Mouse (Mus musculus): ENCODE results near the gene Uhrf1bp1l. TPM values are rescaled to one million over a fixed set of nuclear protein-coding genes. Genes with fewer than 3 reads are reported as not detected.

The Uhrf1bp1l gene
- polyA plus RNA-seq, 1 experiment from 2014 or later = 10.5 TPM

- Histone ChIP-seq H3K9ac (no peak overlapping the region), H3K9me3 (replicated peaks) (no peaks in the 10 kb centered on the region), H3K36me3 (peaks cover 17% of the 10 kb centered on the region), H3K27ac (peak overlapping the region; percentile 23; the same call in 1 of the 2 replicates), H3K4me2 (peak overlapping the region; percentile 28; the same call in 1 of the 2 replicates), H3K27me3 (no peaks in the 10 kb centered on the region), H3K4me1 (replicated peaks) (peaks cover 21% of the 10 kb centered on the region), H3K4me3 (replicated peaks) (peak overlapping the region; percentile 18; the same call in 1 of the 2 replicates)
- WGBS (ENCODE audit: insufficient replicate concordance) = 76% methylated on average over 6 of the region's 6 CpGs
- ATAC-seq (ENCODE audit: low read depth) (no peak), DNase-seq (no peak)
Measured at GRCm38 (mm10) chr10:89730386-89730785, 14.4 kb upstream of the Uhrf1bp1l start.

- H3K4me2 ChIP-seq = peak overlapping the region; percentile 77
- H3K36me3 ChIP-seq = peaks cover 10% of the 10 kb centered on the region
- peaks cover 21% of the 10 kb centered on the region for H3K4me1 ChIP-seq (replicated peaks)
- no peak for ATAC-seq (ENCODE audit: low read depth)
- H3K27ac ChIP-seq = peak overlapping the region; percentile 27; the same call in 1 of the 2 replicates
- H3K9me3 ChIP-seq (replicated peaks) = no peaks in the 10 kb centered on the region
- WGBS (ENCODE audit: insufficient replicate concordance) = 13% methylated on average over 5 of the region's 5 CpGs
- H3K9ac ChIP-seq = peak overlapping the region; percentile 78
- DNase-seq = no peak
- peak overlapping the region; percentile 75 for H3K4me3 ChIP-seq (replicated peaks)
- H3K27me3 ChIP-seq = no peaks in the 10 kb centered on the region
Measured at GRCm38 (mm10) chr10:89731341-89731740, 13.4 kb upstream of the Uhrf1bp1l start.

- Histone ChIP-seq H3K9ac (peak within 1 kb of the TSS; percentile 78), H3K4me3 (replicated peaks) (peak within 1 kb of the TSS; percentile 75), H3K27ac (peak within 1 kb of the TSS; percentile 27), H3K9me3 (replicated peaks) (no peaks in the 10 kb centered on the region), H3K4me1 (replicated peaks) (peaks cover 21% of the 10 kb centered on the region), H3K4me2 (peak within 1 kb of the TSS; percentile 77), H3K36me3 (peaks cover 5% of the 10 kb centered on the region), H3K27me3 (no peaks in the 10 kb centered on the region)
- 1% methylated on average over 49 of the region's 49 CpGs for WGBS (ENCODE audit: insufficient replicate concordance)
- ATAC-seq (ENCODE audit: low read depth) (peak; percentile 98), DNase-seq (peak; percentile 88)
Measured at GRCm38 (mm10) chr10:89732001-89732794, 12.6 kb upstream of the Uhrf1bp1l start, which contains the start of gene Actr6. Actr6 (minus strand) TSS chr10:89732295.

- no peak overlapping the region for H3K4me3 ChIP-seq (replicated peaks)
- H3K4me2 ChIP-seq = no peak overlapping the region
- ATAC-seq (ENCODE audit: low read depth) = no peak
- H3K27me3 ChIP-seq = no peaks in the 10 kb centered on the region
- H3K9me3 ChIP-seq (replicated peaks) = no peaks in the 10 kb centered on the region
- 36% methylated on average over 5 of the region's 5 CpGs for WGBS (ENCODE audit: insufficient replicate concordance)
- H3K4me1 ChIP-seq (replicated peaks) = peaks cover 6% of the 10 kb centered on the region
- H3K36me3 ChIP-seq = no peaks in the 10 kb centered on the region
- H3K9ac ChIP-seq = no peak overlapping the region
- H3K27ac ChIP-seq = no peak overlapping the region
- DNase-seq = no peak
Measured at GRCm38 (mm10) chr10:89737092-89737491, 7.7 kb upstream of the Uhrf1bp1l start.

- Histone ChIP-seq H3K27ac (no peak overlapping the region), H3K9me3 (replicated peaks) (no peaks in the 10 kb centered on the region), H3K4me1 (replicated peaks) (peaks cover under 1% of the 10 kb centered on the region), H3K4me2 (no peak overlapping the region), H3K36me3 (no peaks in the 10 kb centered on the region), H3K9ac (no peak overlapping the region), H3K4me3 (replicated peaks) (no peak overlapping the region), H3K27me3 (no peaks in the 10 kb centered on the region)
- no peak for ATAC-seq (ENCODE audit: low read depth)
- DNase-seq = no peak
- WGBS (ENCODE audit: insufficient replicate concordance) = 47% methylated on average over 3 of the region's 3 CpGs
Measured at GRCm38 (mm10) chr10:89737887-89738286, 6.9 kb upstream of the Uhrf1bp1l start.

GRCm38 (mm10) chr10:89738395-89738794 is 6.4 kb upstream of the Uhrf1bp1l start:
- Histone ChIP-seq H3K4me3 (replicated peaks) (no peak overlapping the region), H3K4me1 (replicated peaks) (no peaks in the 10 kb centered on the region), H3K9me3 (replicated peaks) (no peaks in the 10 kb centered on the region), H3K36me3 (no peaks in the 10 kb centered on the region), H3K27ac (no peak overlapping the region), H3K9ac (no peak overlapping the region), H3K4me2 (no peak overlapping the region), H3K27me3 (no peaks in the 10 kb centered on the region)
- no peak for ATAC-seq (ENCODE audit: low read depth)
- 83% methylated on average over 9 of the region's 9 CpGs for WGBS (ENCODE audit: insufficient replicate concordance)
- no peak for DNase-seq

- no peak for DNase-seq
- H3K27ac ChIP-seq = no peak overlapping the region
- H3K9ac ChIP-seq = no peak overlapping the region
- no peaks in the 10 kb centered on the region for H3K27me3 ChIP-seq
- H3K9me3 ChIP-seq (replicated peaks) = no peaks in the 10 kb centered on the region
- no peak for ATAC-seq (ENCODE audit: low read depth)
- WGBS (ENCODE audit: insufficient replicate concordance) = 51% methylated on average over 7 of the region's 7 CpGs
- H3K4me2 ChIP-seq = no peak overlapping the region
- H3K36me3 ChIP-seq = no peaks in the 10 kb centered on the region
- H3K4me1 ChIP-seq (replicated peaks) = peaks cover 9% of the 10 kb centered on the region
- no peak overlapping the region for H3K4me3 ChIP-seq (replicated peaks)
Measured at GRCm38 (mm10) chr10:89739703-89740102, 5.1 kb upstream of the Uhrf1bp1l start.

GRCm38 (mm10) chr10:89740995-89741394 is 3.8 kb upstream of the Uhrf1bp1l start:
- Histone ChIP-seq H3K9me3 (replicated peaks) (no peaks in the 10 kb centered on the region), H3K4me3 (replicated peaks) (no peak overlapping the region), H3K9ac (no peak overlapping the region), H3K4me1 (replicated peaks) (peaks cover 9% of the 10 kb centered on the region), H3K27me3 (no peaks in the 10 kb centered on the region), H3K4me2 (no peak overlapping the region), H3K27ac (no peak overlapping the region), H3K36me3 (no peaks in the 10 kb centered on the region)
- ATAC-seq (ENCODE audit: low read depth) (no peak), DNase-seq (no peak)
- 38% methylated on average over 6 of the region's 6 CpGs for WGBS (ENCODE audit: insufficient replicate concordance)

GRCm38 (mm10) chr10:89743266-89743665 is 1.5 kb upstream of the Uhrf1bp1l start:
- H3K4me1 ChIP-seq (replicated peaks) = peaks cover 23% of the 10 kb centered on the region
- ATAC-seq (ENCODE audit: low read depth) = no peak
- 69% methylated on average over 4 of the region's 4 CpGs for WGBS (ENCODE audit: insufficient replicate concordance)

GRCm38 (mm10) chr10:89744341-89744740 is 450 bp upstream of the Uhrf1bp1l start:
- no peaks in the 10 kb centered on the region for H3K27me3 ChIP-seq
- no peak overlapping the region for H3K27ac ChIP-seq
- no peaks in the 10 kb centered on the region for H3K9me3 ChIP-seq (replicated peaks)
- no peaks in the 10 kb centered on the region for H3K36me3 ChIP-seq
- ATAC-seq (ENCODE audit: low read depth) (no peak), DNase-seq (no peak)
- H3K4me3 ChIP-seq (replicated peaks) = peak overlapping the region; percentile 94
- WGBS (ENCODE audit: insufficient replicate concordance) = 11% methylated on average over 3 of the region's 3 CpGs
- H3K4me1 ChIP-seq (replicated peaks) = peaks cover 29% of the 10 kb centered on the region
- peak overlapping the region; percentile 96 for H3K4me2 ChIP-seq
- H3K9ac ChIP-seq = peak overlapping the region; percentile 91; the same call in 1 of the 2 replicates

More at GRCm38 (mm10) chr10:89743266-89743665, 1.5 kb upstream of the Uhrf1bp1l start:
- H3K27me3 ChIP-seq = no peaks in the 10 kb centered on the region
- DNase-seq = no peak
- no peak overlapping the region for H3K27ac ChIP-seq
- H3K4me2 ChIP-seq = no peak overlapping the region
- no peak overlapping the region for H3K4me3 ChIP-seq (replicated peaks)
- H3K9me3 ChIP-seq (replicated peaks) = no peaks in the 10 kb centered on the region
- H3K9ac ChIP-seq = no peak overlapping the region
- H3K36me3 ChIP-seq = no peaks in the 10 kb centered on the region

GRCm38 (mm10) chr10:89745666-89746020 is 852 bp downstream of the Uhrf1bp1l start:
- ATAC-seq (ENCODE audit: low read depth) (no peak), DNase-seq (no peak)
- H3K4me3 ChIP-seq (replicated peaks) = peak overlapping the region; percentile 94
- 2% methylated on average over 14 of the region's 14 CpGs for WGBS (ENCODE audit: insufficient replicate concordance)
- H3K36me3 ChIP-seq = no peaks in the 10 kb centered on the region
- peaks cover 29% of the 10 kb centered on the region for H3K4me1 ChIP-seq (replicated peaks)
- peak overlapping the region; percentile 91 for H3K9ac ChIP-seq
- H3K27ac ChIP-seq = peak overlapping the region; percentile 79
- H3K27me3 ChIP-seq = no peaks in the 10 kb centered on the region
- peak overlapping the region; percentile 96 for H3K4me2 ChIP-seq
- no peaks in the 10 kb centered on the region for H3K9me3 ChIP-seq (replicated peaks)

All from liver, embryonic 13.5 days (tissue).